Mouse (Mus musculus): ENCODE measurements around the gene Otof.

The Otof gene

GRCm38 (mm10) chr5:30461821-30462220, at the start of gene Otof:
Gene Otof, minus strand, starts transcription at chr5:30461932.
- no peak for DNase-seq (ENCODE audit: extremely low read depth, low read depth)

DNA sequence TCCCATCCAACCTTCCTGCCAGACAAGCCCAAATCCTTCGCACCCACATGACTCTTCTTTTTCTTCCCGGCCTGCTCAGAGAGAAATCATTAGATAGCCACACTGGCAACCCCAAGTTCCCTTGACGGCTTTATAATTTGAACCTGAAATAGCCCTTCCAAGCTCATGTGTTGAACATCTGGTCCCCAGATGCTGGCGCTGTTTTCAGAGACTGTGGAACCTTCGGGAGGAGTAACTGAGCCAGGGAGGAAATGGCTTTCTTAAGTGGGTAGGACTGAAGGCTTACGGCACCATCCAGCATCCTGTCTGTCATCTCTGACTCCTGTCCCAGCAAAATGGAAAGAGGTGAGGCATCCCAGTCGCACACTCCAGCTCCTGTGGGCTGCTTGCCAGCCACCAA, 35.6 kb upstream of the Otof start:
- DNase-seq (ENCODE audit: extremely low read depth, low read depth) = no peak

DNA sequence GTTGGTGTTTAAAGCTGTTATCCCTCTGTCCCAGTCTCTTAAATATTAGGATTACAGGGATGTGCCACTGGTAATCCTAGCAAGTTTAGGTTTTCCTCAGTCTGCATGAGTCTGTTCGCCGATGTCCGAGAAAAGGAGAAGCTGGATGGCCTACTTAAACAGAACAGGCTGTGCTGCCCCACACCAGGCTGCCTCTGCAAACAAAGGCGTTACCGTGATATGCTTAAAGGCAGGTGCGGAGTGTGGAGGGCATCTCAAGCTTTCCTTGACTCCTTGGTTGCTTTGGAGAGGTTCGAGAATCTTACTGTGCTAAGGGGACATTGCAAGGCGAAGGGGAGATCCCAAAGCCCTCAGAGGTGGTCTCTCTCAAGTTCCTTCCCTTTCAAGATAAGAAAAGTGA, 35.1 kb upstream of the Otof start:
- no peak for DNase-seq (ENCODE audit: extremely low read depth, low read depth)

DNA sequence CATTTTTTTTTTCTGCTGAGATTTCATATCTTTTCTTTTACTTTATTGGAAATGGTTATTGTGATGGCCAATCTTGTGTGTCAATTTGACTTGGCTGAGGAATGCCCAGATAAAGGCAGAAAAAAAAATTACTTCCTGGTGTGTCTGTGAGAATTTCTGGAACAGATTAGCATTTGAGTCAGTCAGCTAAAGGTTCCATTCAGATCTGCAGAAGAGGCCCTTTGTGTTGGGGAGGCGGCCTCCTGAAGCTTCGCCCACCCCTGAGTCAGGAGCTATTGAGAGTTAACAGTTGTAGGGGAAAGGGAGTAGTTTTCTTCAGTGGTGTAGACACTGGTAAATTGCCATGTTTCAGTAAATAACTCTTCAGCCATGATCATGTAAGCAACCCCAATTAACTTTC, 33.6 kb upstream of the Otof start:
- DNase-seq (ENCODE audit: extremely low read depth, low read depth) = no peak

DNA sequence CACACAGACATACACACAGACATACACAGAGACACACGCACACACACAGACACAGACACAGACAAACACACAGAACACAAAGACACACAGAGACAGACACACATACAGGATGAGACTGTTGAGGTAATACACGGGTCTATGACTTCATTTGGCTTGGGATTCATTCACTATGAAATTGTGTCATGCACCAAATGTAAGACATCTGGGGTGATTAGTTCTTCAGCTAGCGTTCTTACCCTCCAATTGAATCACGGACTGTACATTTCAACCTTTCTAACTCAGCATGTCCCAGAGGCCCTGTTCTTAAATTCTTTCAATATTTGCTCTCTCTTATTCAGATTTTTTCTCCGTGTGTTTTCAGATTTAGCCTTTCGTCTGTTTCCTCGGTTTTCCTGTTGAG, 32.9 kb upstream of the Otof start:
- no peak for DNase-seq (ENCODE audit: extremely low read depth, low read depth)

DNA sequence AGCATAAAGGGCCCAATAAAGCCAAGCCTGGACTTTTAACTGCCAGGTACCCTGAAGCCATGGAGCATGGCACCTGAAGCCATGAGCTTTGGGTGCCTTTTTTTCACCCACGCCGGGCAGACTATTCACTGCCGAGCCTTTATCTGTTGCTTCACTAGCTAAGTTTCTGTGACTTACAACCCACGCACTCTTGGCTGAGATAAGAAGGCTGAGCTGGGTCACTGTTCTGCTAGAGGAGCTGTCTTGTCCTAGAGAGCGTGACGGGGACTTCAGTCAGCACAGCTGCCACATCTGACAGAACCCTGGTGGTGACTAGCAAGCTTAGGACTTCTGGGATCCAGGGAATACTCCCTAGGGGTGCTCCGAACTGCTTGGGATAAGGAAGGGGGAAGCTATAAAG, 32.0 kb upstream of the Otof start:
- peak; percentile 2 for DNase-seq (ENCODE audit: extremely low read depth, low read depth)

DNA sequence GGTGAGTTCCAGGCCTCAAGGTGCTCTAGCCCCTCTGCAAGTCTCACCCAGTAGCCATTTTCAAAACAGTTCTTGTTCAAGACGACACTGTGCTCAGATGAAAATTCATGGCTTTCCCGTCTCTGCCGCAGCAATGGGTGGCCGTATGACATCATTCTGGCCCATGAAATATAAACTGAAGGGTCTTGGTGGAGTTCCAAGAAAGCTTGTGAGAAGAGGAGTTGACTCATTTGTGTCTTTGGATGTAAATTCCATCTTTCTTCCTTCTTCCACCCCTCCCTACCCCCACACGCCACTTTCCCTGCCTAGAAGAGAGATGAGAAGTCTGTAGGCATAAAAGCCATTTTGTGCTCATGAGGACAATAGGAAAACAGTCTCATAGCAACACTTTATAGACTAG, 29.1 kb upstream of the Otof start:
- no peak for DNase-seq (ENCODE audit: extremely low read depth, low read depth)

GRCm38 (mm10) chr5:30490215-30490614, 28.5 kb upstream of the Otof start:
- DNase-seq (ENCODE audit: extremely low read depth, low read depth) = no peak

DNA sequence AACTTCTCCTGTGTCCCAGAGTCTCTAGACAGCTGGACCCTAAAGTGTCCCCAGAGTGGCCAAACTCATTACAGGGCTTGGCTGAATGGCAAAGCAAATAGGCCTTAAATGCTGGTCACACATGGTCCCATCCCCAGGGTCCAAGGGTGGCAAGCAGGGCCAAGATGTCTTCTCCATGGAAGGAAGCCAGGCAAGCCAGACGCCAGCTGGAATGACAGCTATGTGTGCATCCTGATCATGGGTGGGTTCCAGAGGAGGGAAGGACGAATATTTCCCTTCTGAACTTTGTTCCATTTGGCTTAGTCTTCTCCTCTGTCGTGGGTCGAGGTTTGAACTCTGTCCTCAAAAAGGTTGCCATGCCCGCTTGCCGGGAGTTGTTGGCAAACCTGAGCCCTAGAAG, 23.4 kb upstream of the Otof start:
- DNase-seq (ENCODE audit: extremely low read depth, low read depth) = no peak

DNA sequence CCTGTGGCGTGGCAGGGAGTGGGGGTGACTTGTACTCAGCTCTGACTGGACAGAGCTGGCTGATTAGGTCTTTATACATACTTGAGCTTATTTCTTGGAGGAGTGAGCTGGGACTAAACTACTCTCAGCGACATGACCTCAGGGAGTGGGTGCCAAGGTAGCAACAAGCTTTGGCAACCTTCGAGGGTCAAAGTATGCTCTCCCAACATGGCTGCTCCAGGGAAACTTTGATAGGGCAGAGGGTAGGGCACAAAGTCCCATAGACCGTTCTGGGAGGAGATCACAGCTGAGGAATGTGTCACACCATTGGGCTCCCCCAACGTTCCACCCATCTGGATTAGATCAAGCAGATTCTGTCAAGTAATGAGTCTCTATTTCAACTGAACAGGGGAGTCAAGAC, 22.9 kb upstream of the Otof start:
- no peak for DNase-seq (ENCODE audit: extremely low read depth, low read depth)

DNA sequence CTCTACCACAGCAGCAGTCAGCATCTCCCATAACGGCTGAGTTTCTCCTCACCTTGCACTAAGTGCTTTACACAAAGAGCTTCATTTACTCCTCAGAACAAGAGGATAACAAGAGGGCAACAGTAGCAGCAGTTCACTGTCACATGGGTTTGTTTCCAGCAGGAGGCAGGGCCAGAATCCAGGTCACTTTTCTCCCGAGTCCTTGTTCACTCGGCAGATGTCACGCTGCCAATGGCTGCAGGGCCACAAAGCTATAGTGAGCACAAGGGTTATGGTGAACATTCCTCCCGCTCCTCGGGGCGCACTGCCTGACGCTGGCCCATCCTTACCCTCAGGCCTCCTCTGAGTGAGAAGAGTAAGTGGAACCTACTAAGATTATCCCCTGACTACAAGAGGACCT, 21.8 kb upstream of the Otof start:
- no peak for DNase-seq (ENCODE audit: extremely low read depth, low read depth)

DNA sequence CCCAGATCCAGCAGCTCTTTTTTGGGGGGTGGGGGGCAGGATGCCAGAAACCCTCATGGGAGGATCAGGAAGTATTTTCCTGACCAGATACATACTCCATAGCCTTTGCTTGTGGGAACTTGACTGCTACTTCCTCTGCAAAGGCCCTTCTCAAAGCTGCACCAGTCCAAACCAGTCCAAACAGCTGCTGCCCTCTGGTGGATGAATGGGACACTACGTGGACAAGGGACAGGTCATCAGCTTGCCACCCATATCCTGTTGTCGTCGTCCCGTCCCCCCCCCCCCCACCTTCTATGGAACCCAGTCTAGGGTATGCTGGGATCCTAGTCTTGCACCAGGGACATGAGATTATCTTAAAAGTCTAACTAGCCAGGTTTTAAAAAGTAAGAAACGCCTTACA, 20.6 kb upstream of the Otof start:
- peak; percentile 60 for DNase-seq (ENCODE audit: extremely low read depth, low read depth)

DNA sequence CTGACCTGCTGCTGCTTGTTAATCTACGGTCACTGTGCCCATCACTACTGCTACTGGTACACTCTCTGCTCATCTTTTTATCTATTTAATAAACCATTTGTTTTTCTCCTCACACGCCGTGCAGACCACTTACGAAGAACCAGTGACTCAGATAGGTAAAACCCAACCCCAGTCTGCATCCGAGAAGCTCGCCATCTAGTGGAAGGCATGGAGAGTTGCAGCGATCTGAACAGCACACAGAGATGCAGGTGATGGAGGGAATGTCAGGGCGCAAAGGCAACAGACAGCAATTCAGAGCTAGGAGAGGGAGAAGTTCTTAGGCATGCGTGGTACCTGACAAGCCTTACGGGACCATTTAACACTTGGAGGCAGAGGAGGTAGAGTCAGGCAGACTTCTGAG, 14.8 kb upstream of the Otof start:
- DNase-seq (ENCODE audit: extremely low read depth, low read depth) = peak; percentile 33

- no peak for DNase-seq (ENCODE audit: extremely low read depth, low read depth)
Measured at GRCm38 (mm10) chr5:30472148-30472547, 10.4 kb upstream of the Otof start.

GRCm38 (mm10) chr5:30470454-30470853, 8.7 kb upstream of the Otof start:
- DNase-seq (ENCODE audit: extremely low read depth, low read depth) = no peak

- DNase-seq (ENCODE audit: extremely low read depth, low read depth) = no peak
Measured at GRCm38 (mm10) chr5:30466315-30466714, 4.6 kb upstream of the Otof start.

DNA sequence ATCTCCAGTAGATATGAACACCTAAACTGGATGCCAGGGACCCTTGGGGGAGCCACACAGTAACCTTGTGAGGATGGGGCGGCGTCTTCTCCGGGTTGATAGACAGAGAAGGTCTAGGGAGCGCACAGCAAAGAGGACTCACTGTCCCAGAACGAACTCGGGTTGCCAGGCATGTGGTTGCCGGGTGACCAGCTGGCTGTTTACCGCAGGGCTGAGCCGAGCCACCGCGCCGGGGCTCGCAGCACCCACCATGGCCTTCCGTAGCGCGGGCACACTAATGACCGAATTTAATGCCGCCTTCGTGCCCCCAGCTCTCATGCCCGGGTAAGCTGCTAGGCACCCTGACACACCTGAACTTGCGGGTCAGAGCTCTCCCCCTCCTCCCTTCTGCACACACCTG, 4.1 kb upstream of the Otof start, which contains the start of gene 1700001C02Rik:
1700001C02Rik (plus strand) TSS at position 187 of the 400 bp plus-strand sequence.
- DNase-seq (ENCODE audit: extremely low read depth, low read depth) = no peak

- no peak for DNase-seq (ENCODE audit: extremely low read depth, low read depth)
Measured at GRCm38 (mm10) chr5:30460155-30460554, 1.6 kb downstream of the Otof start.

GRCm38 (mm10) chr5:30456056-30456455, 5.7 kb downstream of the Otof start:
- DNase-seq (ENCODE audit: extremely low read depth, low read depth) = no peak

DNA sequence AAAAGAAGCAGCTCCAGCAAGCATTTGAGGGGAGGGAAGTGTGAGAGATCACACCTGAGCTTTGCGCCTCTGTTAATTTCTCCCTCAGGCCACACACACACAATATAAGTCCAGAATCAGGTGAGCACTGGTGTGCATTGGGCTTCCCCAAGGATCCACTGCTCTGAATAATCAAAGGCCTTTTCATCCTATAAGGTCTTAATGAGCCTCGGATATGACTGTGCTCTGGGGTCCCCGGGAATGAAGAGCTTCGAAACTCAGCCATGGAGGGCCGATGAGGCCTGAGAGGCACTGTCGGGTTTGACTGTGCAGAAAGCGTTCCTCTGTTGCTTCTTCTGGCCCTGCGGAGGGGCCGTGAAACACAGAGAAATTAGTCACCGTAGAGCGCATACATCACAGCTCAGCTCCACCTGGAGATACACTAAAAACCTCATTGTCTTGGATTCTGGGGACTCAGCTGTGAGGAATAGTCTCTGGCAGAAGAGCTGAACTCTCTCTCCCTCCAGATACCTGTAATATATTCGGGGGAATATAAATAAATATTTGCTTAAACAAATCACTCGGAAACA, 17.3 kb downstream of the Otof start:
- DNase-seq (ENCODE audit: extremely low read depth, low read depth) = no peak

- DNase-seq (ENCODE audit: extremely low read depth, low read depth) = no peak
Measured at GRCm38 (mm10) chr5:30442196-30442595, 19.5 kb downstream of the Otof start.

GRCm38 (mm10) chr5:30440308-30440906, 21.3 kb downstream of the Otof start:
- no peak for DNase-seq (ENCODE audit: extremely low read depth, low read depth)

GRCm38 (mm10) chr5:30438931-30439330, 22.8 kb downstream of the Otof start:
- no peak for DNase-seq (ENCODE audit: extremely low read depth, low read depth)

GRCm38 (mm10) chr5:30427406-30427805, 34.3 kb downstream of the Otof start:
- no peak for DNase-seq (ENCODE audit: extremely low read depth, low read depth)
